Comparison of ENCODE assay signal across 21 mouse cellular contexts in genomic region chr7:118219777-118220176, GRCm38 (mm10). TPM values are rescaled to one million over a fixed set of nuclear protein-coding genes. Genes with fewer than 3 reads are reported as not detected.
DNase-seq lines count a peak whose midpoint lies in the region; ATAC-seq and TF ChIP-seq lines count a peak whose summit lies in the region.
"Had no signal": no experiment of that assay in that cellular context is flagged by ENCODE, and none has a peak within 500 bp of the region (broad histone marks: within the 10 kb centered on the region; RNA-seq: fewer than 3 reads in every experiment).

No protein-coding gene starts in this region.

- DNase-seq in layer of hippocampus, adult 2 months (ENCODE audit: low spot score in 2 of 2), result no peak
- no peak for DNase-seq in adrenal gland, adult 2 months
- no peak for DNase-seq in urinary bladder, postnatal 25 days (ENCODE audit: low spot score)
- DNase-seq: adrenal gland, adult 8-10 months; adrenal gland, postnatal 10 days; adrenal gland, postnatal 14 days; adrenal gland, postnatal 25 days; adrenal gland, postnatal 36 days; B cell, adult 2 months; cerebellum, adult 11 months; cerebellum, adult 11-12 months; cerebellum, adult 18-20 months; cerebellum, adult 2 months had no signal

- no peak overlapping the region for H3K27ac ChIP-seq in intestine, embryonic 15.5 days
- no peak overlapping the region for H3K27ac ChIP-seq in intestine, embryonic 16.5 days (ENCODE audit: low read length)
- H3K27ac ChIP-seq in intestine, postnatal 0 days (ENCODE audit: low read depth, low read length), result no peak overlapping the region
- no peak overlapping the region for H3K27ac ChIP-seq in layer of hippocampus, adult 2 months

- H3K36me3 ChIP-seq in intestine, embryonic 15.5 days, result no peaks in the 10 kb centered on the region
- no peaks in the 10 kb centered on the region for H3K36me3 ChIP-seq in intestine, embryonic 16.5 days (ENCODE audit: control insufficient read depth, insufficient read depth, low read length)
- no peaks in the 10 kb centered on the region for H3K36me3 ChIP-seq in intestine, postnatal 0 days (ENCODE audit: control insufficient read depth, insufficient read depth)

- H3K4me3 ChIP-seq in intestine, embryonic 15.5 days (replicated peaks), result no peak overlapping the region
- no peak overlapping the region for H3K4me3 ChIP-seq in intestine, embryonic 16.5 days (ENCODE audit: low read length)
- no peak overlapping the region for H3K4me3 ChIP-seq in intestine, postnatal 0 days (ENCODE audit: low read depth, low read length)
- no peak overlapping the region for H3K4me3 ChIP-seq in layer of hippocampus, adult 2 months

- H3K4me1 ChIP-seq in intestine, embryonic 15.5 days (replicated peaks), result no peaks in the 10 kb centered on the region
- H3K4me1 ChIP-seq in intestine, embryonic 16.5 days (ENCODE audit: control insufficient read depth, insufficient read depth, low read length), result peaks cover 3% of the 10 kb centered on the region; the same call in 1 of the 2 replicates
- H3K4me1 ChIP-seq in intestine, postnatal 0 days (replicated peaks; ENCODE audit: control insufficient read depth, insufficient read depth, low read length), result no peaks in the 10 kb centered on the region

- peak; percentile 6; the same call in 1 of the 2 replicates for TF ChIP-seq CTCF in intestine, postnatal 0 days (IDR thresholded peaks at IDR 0.05; ENCODE audit: low read depth)
- TF ChIP-seq CTCF in layer of hippocampus, adult 2 months (conservative IDR thresholded peaks at IDR 0.05), result no peak

- ATAC-seq in intestine, embryonic 15.5 days, result 0 out of 2 replicates have a peak, but pooled peaks have one; percentile 34
- ATAC-seq in intestine, embryonic 16.5 days, result peak; percentile 68
- ATAC-seq in intestine, postnatal 0 days, result peak; percentile 53; the same call in 1 of the 2 replicates
- ATAC-seq: activated CD4-positive, CD25-positive, alpha-beta regulatory T cell, adult 4 months; CD4-positive, CD25-positive, alpha-beta regulatory T cell, adult 4 months; Patski had no signal

- H3K9ac ChIP-seq in intestine, embryonic 15.5 days, result no peak overlapping the region
- no peak overlapping the region for H3K9ac ChIP-seq in intestine, embryonic 16.5 days (ENCODE audit: low read depth, low read length)
- no peak overlapping the region for H3K9ac ChIP-seq in intestine, postnatal 0 days (ENCODE audit: low read depth, low read length)

- 78% methylated on average over 2 of the region's 2 CpGs for WGBS in intestine, embryonic 15.5 days
- 68% methylated on average over 2 of the region's 2 CpGs for WGBS in intestine, embryonic 16.5 days
- 46% methylated on average over 2 of the region's 2 CpGs for WGBS in intestine, postnatal 0 days

- H3K9me3 ChIP-seq in intestine, embryonic 15.5 days, result no peaks in the 10 kb centered on the region
- H3K9me3 ChIP-seq in intestine, embryonic 16.5 days (ENCODE audit: control insufficient read depth, low read length), result no peaks in the 10 kb centered on the region
- H3K9me3 ChIP-seq in intestine, postnatal 0 days (ENCODE audit: control insufficient read depth), result no peaks in the 10 kb centered on the region
- H3K9me3 ChIP-seq: G1E had no signal

- H3K27me3 ChIP-seq in intestine, embryonic 15.5 days (replicated peaks), result no peaks in the 10 kb centered on the region
- H3K27me3 ChIP-seq in intestine, embryonic 16.5 days (replicated peaks; ENCODE audit: control insufficient read depth, insufficient read depth, low read length), result no peaks in the 10 kb centered on the region
- no peaks in the 10 kb centered on the region for H3K27me3 ChIP-seq in intestine, postnatal 0 days (replicated peaks; ENCODE audit: control insufficient read depth, insufficient read depth, low read length)
- H3K27me3 ChIP-seq: CH12.LX, Patski had no signal

- H3K4me2 ChIP-seq in intestine, embryonic 15.5 days (replicated peaks), result no peak overlapping the region
- no peak overlapping the region for H3K4me2 ChIP-seq in intestine, embryonic 16.5 days (ENCODE audit: low read depth, low read length)
- no peak overlapping the region; the same call in 1 of the 2 replicates for H3K4me2 ChIP-seq in intestine, postnatal 0 days (replicated peaks; ENCODE audit: low read depth)

RNA-seq across cellular contexts. Expression of gene Smg1, which starts 23.7 kb away (rescaled TPM):
- 16.8 and 18.0 TPM in 2 replicates for polyA plus RNA-seq in intestine, embryonic 15.5 days (2015; fragmentation: Nextera tagmentation; extraction: Ambion mirVana)
- 10.1 and 10.8 TPM in 2 replicates for polyA plus RNA-seq in intestine, embryonic 16.5 days (2015; fragmentation: Nextera tagmentation; extraction: Ambion mirVana)
- 6.7 and 7.9 TPM in 2 replicates for polyA plus RNA-seq in intestine, postnatal 0 days (2015; fragmentation: Nextera tagmentation; extraction: Ambion mirVana)
- total RNA-seq in layer of hippocampus, adult 2 months (2021), result 10 to 100 TPM; 81.6 to 91.1 TPM
- total RNA-seq in adrenal gland, adult 2 months (2021), result 10 to 100 TPM; 29.9 to 44.5 TPM
- 38.4 and 39.7 TPM in 2 replicates for polyA plus RNA-seq in adrenal gland, adult 2 months (2012; rRNA removed)
